Mouse (Mus musculus) limb, embryonic 13.5 days (tissue): ENCODE results near the gene Arap1. TPM values are rescaled to one million over a fixed set of nuclear protein-coding genes. Genes with fewer than 3 reads are reported as not detected.

ENCODE experiments used
- ATAC-seq: fragments of 200-750 bp; cut with Nextera tagmentation; 2 replicates; pipeline ENCODE4 v1.8.0; 2017; ENCODE audit warnings: low read depth, moderate number of reproducible peaks, moderate TSS enrichment; ENCODE audit not compliant: low FRiP score
- H3K27ac ChIP-seq: fragments of 300-500 bp; sonication (generic); 2 replicates; pipeline ENCODE4 v1.5.1; 2015; ENCODE audit warnings: inconsistent platforms, mild to moderate bottlenecking, moderate library complexity
- H3K27me3 ChIP-seq: fragments of 300-500 bp; sonication (generic); 2 replicates; pipeline ENCODE4 v1.6.1; 2015; ENCODE audit warnings: mild to moderate bottlenecking, inconsistent platforms
- H3K36me3 ChIP-seq: fragments of 300-500 bp; sonication (generic); 2 replicates; pipeline ENCODE4 v1.6.1; 2015; ENCODE audit warnings: inconsistent platforms, mild to moderate bottlenecking, moderate library complexity
- H3K4me1 ChIP-seq: fragments of 300-500 bp; sonication (generic); 2 replicates; pipeline ENCODE4 v1.6.1; 2015; ENCODE audit warnings: inconsistent platforms
- H3K4me2 ChIP-seq: fragments of 300-500 bp; sonication (generic); replicated peaks from 2 replicates; pipeline ENCODE4 v1.6.1; 2015; ENCODE audit warnings: inconsistent platforms, mild to moderate bottlenecking, moderate library complexity
- H3K4me3 ChIP-seq: fragments of 300-500 bp; sonication (generic); 2 replicates; pipeline ENCODE4 v1.5.1; 2015; ENCODE audit warnings: moderate library complexity, mild to moderate bottlenecking, inconsistent platforms
- H3K9ac ChIP-seq: fragments of 300-500 bp; sonication (generic); 2 replicates; pipeline ENCODE4 v1.6.1; 2015; ENCODE audit warnings: mild to moderate bottlenecking, inconsistent platforms
- H3K9me3 ChIP-seq: fragments of 300-500 bp; sonication (generic); 2 replicates; pipeline ENCODE4 v1.6.1; 2016; ENCODE audit warnings: inconsistent platforms
- WGBS: fragments of 180-500 bp; shearing (Covaris S2); methylation state at CpG from one replicate; pipeline ENCODE4 v1.1.7; 2015; 5-methylcytosine and 5-hydroxymethylcytosine counted together
- polyA plus RNA-seq: library from polyadenylated mRNA; unstranded; fragments of >200 nt; fragmentation: Nextera tagmentation; extraction: Ambion mirVana; gene quantifications from 2 replicates; pipeline ENCODE4 v1.2.1, GENCODE M21; 2015

Gene Arap1
- polyA plus RNA-seq, 1 experiment from 2014 or later, result 45.6 TPM

- Histone ChIP-seq H3K27me3 (no peaks in the 10 kb centered on the region), H3K9me3 (no peaks in the 10 kb centered on the region), H3K4me1 (peaks cover 17% of the 10 kb centered on the region), H3K4me2 (no peak overlapping the region), H3K9ac (no peak overlapping the region), H3K36me3 (0 out of 2 replicates have a peak, but pooled peaks cover 4% of the 10 kb centered on the region), H3K4me3 (no peak overlapping the region), H3K27ac (no peak overlapping the region)
- WGBS, result 46% methylated on average over 6 of the region's 6 CpGs
- no peak for ATAC-seq
Measured at GRCm38 (mm10) chr7:101385331-101385733, 37.5 kb downstream of the Arap1 start.

- Histone ChIP-seq H3K27me3 (no peaks in the 10 kb centered on the region), H3K4me3 (no peak overlapping the region), H3K4me1 (peaks cover 17% of the 10 kb centered on the region), H3K36me3 (0 out of 2 replicates have a peak, but pooled peaks cover 4% of the 10 kb centered on the region), H3K4me2 (no peak overlapping the region), H3K9ac (no peak overlapping the region), H3K27ac (no peak overlapping the region), H3K9me3 (no peaks in the 10 kb centered on the region)
- WGBS, result 51% methylated on average over 10 of the region's 10 CpGs
- no peak for ATAC-seq
Measured at GRCm38 (mm10) chr7:101385866-101386452, 38.1 kb downstream of the Arap1 start.

DNA sequence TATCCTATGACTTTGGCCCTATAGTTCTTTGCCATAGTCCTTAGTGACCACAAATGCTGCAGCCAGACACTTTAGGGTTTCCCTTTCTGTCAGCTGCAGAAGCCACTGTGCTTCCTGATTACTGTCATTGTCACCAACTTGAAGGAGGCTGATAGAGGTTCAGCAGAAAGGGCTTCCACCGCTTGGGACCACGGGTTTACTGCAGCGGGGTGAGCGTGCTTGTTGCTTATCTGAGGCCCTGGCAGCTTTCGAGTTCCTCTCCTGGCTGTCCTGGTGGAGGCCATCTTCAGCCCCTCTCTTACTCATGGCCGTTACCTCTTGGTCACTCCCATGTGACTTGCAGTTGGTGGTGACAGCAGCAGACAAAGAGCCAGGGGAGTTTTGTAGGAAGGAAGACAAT is 41.4 kb downstream of the Arap1 start:
- H3K9me3 ChIP-seq, result no peaks in the 10 kb centered on the region
- no peak overlapping the region for H3K4me3 ChIP-seq
- 0 out of 2 replicates have a peak, but pooled peaks cover 4% of the 10 kb centered on the region for H3K36me3 ChIP-seq
- no peak overlapping the region for H3K4me2 ChIP-seq
- 82% methylated on average over 6 of the region's 6 CpGs for WGBS
- no peak overlapping the region for H3K27ac ChIP-seq
- peaks cover 48% of the 10 kb centered on the region for H3K4me1 ChIP-seq
- no peak overlapping the region for H3K9ac ChIP-seq
- ATAC-seq, result no peak
- H3K27me3 ChIP-seq, result no peaks in the 10 kb centered on the region

DNA sequence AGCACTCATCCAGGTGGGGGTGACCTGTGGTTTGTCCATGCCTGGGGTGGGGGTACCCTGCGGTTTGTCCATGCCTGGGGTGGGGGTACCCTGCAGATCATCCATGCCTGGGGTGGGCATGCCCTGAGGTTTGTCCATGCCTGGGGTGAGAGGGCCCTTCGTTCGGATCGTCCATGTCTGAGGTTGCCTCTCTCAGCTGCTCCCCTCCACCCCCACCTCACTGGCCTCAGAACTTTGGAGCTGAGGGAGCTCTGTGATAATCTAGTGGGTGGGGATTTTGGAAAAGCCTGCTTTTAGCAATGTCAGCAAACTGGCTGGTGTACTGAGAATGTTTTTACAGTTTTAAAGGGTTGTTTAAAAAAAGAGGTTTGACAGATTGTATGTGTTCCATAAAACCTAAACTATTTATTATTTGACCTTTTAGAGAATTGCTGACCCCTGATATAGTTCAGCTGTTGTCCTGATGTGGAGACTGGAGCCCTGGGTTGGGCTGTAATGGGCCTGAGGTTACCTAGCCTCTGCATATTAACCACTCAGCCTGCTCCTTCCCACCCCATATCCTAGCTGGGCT is 44.1 kb downstream of the Arap1 start:
- 77% methylated on average over 4 of the region's 4 CpGs for WGBS
- Histone ChIP-seq H3K9ac (no peak overlapping the region), H3K4me3 (no peak overlapping the region), H3K27me3 (no peaks in the 10 kb centered on the region), H3K9me3 (no peaks in the 10 kb centered on the region), H3K36me3 (peaks cover 13% of the 10 kb centered on the region), H3K27ac (peak overlapping the region; percentile 94), H3K4me2 (no peak overlapping the region), H3K4me1 (peaks cover 51% of the 10 kb centered on the region)
- ATAC-seq, result no peak

DNA sequence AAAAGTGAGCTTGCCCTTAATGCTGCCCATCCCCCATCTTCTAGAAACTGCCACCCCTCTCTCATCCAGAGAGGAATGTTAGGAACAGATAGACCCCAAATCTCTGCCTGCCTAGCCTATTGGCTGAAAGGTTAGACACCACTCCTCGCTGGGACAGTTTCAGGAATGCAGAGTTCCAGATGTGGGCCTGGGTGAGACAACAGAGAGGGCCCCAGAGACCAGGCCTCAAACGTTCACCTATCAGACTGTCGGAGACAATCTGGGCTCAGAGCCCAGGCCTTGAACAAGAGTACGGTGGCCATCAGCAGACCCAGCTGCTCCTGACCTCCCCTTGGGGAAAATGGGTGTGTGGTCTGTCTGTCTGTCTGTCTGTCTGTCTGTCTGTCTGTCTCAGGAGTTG is 45.1 kb downstream of the Arap1 start:
- no peak for ATAC-seq
- Histone ChIP-seq H3K4me1 (peaks cover 51% of the 10 kb centered on the region), H3K4me2 (peak overlapping the region; percentile 60; the same call in 1 of the 2 replicates)

DNA sequence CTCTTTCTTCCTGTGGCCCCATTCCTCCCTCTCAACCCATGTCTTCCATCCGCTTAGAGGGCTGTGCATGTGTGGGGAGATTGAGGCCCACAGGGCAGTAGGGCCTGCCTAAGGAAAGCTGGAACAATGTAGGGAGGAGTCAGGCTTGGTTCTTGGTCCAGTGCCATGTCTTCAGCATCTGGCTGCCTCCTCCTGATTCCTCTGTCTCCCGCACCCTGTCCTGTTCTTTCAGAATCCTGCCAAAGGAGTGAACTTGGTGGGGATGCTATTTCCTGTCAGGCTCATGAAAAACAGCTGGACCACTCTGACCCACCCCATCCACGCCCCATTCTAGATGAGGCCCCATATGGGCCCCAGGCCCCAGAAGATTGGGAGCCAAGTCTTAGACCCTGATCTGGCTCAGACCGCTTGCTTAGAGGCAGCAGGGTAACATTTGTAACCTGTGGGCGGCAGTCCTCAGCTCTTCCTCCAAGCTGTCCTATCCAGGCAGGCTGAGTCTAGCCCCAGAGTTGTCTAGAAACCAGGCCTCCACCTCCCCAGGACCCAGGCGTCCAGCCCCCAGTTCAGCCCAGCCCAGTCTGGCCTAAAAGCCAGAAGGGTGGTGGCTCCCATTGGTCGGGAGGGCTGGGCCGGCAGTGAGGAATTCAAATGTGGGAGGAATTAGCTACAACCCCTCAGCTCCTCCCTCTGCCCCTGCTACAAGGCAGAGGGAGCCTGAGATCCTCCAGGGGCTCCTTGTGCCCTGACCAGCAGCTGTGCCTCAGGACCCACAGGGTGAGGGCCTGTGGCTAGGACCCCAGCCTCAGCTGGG is 46.0 kb downstream of the Arap1 start:
- ATAC-seq, result peak; percentile 81
- peaks cover 31% of the 10 kb centered on the region for H3K36me3 ChIP-seq
- WGBS, result 29% methylated on average over 8 of the region's 8 CpGs
- peak overlapping the region; percentile 94 for H3K27ac ChIP-seq
- H3K27me3 ChIP-seq, result no peaks in the 10 kb centered on the region
- peak overlapping the region; percentile 62 for H3K9ac ChIP-seq
- H3K4me3 ChIP-seq, result peak overlapping the region; percentile 36
- no peaks in the 10 kb centered on the region for H3K9me3 ChIP-seq
- peaks cover 51% of the 10 kb centered on the region for H3K4me1 ChIP-seq
- H3K4me2 ChIP-seq, result peak overlapping the region; percentile 60

More for the DNA sequence above, 45.1 kb downstream of the Arap1 start:
- no peaks in the 10 kb centered on the region for H3K9me3 ChIP-seq
- no peaks in the 10 kb centered on the region for H3K27me3 ChIP-seq
- H3K9ac ChIP-seq, result 0 out of 2 replicates have a peak overlapping the region, but pooled peaks have one; percentile 13
- H3K27ac ChIP-seq, result peak overlapping the region; percentile 94
- 36% methylated on average over 4 of the region's 4 CpGs for WGBS
- H3K36me3 ChIP-seq, result peaks cover 22% of the 10 kb centered on the region
- no peak overlapping the region for H3K4me3 ChIP-seq

DNA sequence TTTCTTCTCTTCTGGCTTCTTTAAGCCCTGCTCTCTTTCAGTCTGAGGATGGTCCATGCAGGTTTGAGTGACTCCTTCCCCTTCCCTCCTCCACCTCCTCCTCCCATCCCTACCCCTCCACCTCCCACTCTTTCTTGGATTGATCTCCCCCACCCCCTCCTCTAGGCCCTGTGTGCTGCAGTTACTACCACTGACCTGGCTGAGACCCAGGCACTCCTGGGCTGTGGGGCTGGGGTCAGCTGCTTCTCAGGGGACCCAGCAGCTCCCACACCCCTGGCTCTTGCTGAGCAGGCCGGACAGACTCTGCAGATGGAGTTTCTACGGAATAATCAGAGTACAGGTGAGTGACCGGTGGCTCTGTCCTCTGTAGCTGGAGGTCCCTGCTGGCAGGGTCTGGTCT is 46.7 kb downstream of the Arap1 start:
- no peaks in the 10 kb centered on the region for H3K9me3 ChIP-seq
- peak overlapping the region; percentile 36 for H3K4me3 ChIP-seq
- H3K4me1 ChIP-seq, result peaks cover 51% of the 10 kb centered on the region
- 0 out of 2 replicates have a peak, but pooled peaks have one; percentile 1 for ATAC-seq
- H3K27ac ChIP-seq, result peak overlapping the region; percentile 94
- WGBS, result 49% methylated on average over 3 of the region's 3 CpGs
- peaks cover 33% of the 10 kb centered on the region for H3K36me3 ChIP-seq
- H3K4me2 ChIP-seq, result peak overlapping the region; percentile 60
- peak overlapping the region; percentile 62 for H3K9ac ChIP-seq
- no peaks in the 10 kb centered on the region for H3K27me3 ChIP-seq

GRCm38 (mm10) chr7:101395471-101395870 is 47.6 kb downstream of the Arap1 start:
- peak overlapping the region; percentile 60 for H3K4me2 ChIP-seq
- H3K27ac ChIP-seq, result peak overlapping the region; percentile 94; the same call in 1 of the 2 replicates

GRCm38 (mm10) chr7:101397175-101397574 is 49.3 kb downstream of the Arap1 start:
- H3K36me3 ChIP-seq, result peaks cover 58% of the 10 kb centered on the region
- H3K27ac ChIP-seq, result no peak overlapping the region
- H3K9me3 ChIP-seq, result no peaks in the 10 kb centered on the region
- H3K4me1 ChIP-seq, result peaks cover 40% of the 10 kb centered on the region
- 89% methylated on average over 4 of the region's 4 CpGs for WGBS
- no peaks in the 10 kb centered on the region for H3K27me3 ChIP-seq
- ATAC-seq, result no peak
- H3K4me3 ChIP-seq, result no peak overlapping the region
- no peak overlapping the region for H3K4me2 ChIP-seq
- H3K9ac ChIP-seq, result no peak overlapping the region

More at GRCm38 (mm10) chr7:101395471-101395870, 47.6 kb downstream of the Arap1 start:
- no peaks in the 10 kb centered on the region for H3K27me3 ChIP-seq
- H3K36me3 ChIP-seq, result peaks cover 41% of the 10 kb centered on the region
- peak overlapping the region; percentile 62; the same call in 1 of the 2 replicates for H3K9ac ChIP-seq
- H3K4me1 ChIP-seq, result peaks cover 51% of the 10 kb centered on the region
- no peak for ATAC-seq
- H3K4me3 ChIP-seq, result peak overlapping the region; percentile 36
- no peaks in the 10 kb centered on the region for H3K9me3 ChIP-seq
- 88% methylated on average over 2 of the region's 2 CpGs for WGBS

DNA sequence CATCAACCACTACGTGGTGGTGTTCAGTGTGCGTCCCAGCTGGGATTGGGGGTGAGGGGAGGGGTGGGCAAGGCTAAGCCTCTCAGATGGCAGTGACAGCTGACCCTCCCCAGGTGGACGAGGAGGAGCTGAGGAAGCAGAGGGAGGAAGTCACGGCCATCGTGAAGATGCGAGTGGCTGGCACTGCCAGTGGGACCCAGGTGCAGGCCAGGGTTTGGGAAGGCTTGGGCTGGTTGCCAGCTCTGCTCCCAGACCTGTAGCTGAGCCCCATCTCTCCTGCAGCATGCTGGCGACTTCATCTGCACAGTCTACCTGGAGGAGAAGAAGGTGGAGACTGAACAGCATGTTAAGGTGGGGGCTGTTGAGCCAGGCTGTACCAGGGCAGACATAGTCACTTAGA is 53.6 kb downstream of the Arap1 start:
- no peak overlapping the region for H3K9ac ChIP-seq
- H3K27me3 ChIP-seq, result no peaks in the 10 kb centered on the region
- H3K4me3 ChIP-seq, result no peak overlapping the region
- H3K27ac ChIP-seq, result no peak overlapping the region
- peaks cover 87% of the 10 kb centered on the region for H3K36me3 ChIP-seq
- H3K9me3 ChIP-seq, result no peaks in the 10 kb centered on the region
- WGBS, result 82% methylated on average over 7 of the region's 7 CpGs
- H3K4me1 ChIP-seq, result no peaks in the 10 kb centered on the region
- no peak overlapping the region for H3K4me2 ChIP-seq
- ATAC-seq, result no peak

GRCm38 (mm10) chr7:101403831-101404230 is 56.0 kb downstream of the Arap1 start:
- no peak overlapping the region for H3K9ac ChIP-seq
- no peak overlapping the region for H3K4me3 ChIP-seq
- no peaks in the 10 kb centered on the region for H3K9me3 ChIP-seq
- no peak overlapping the region for H3K4me2 ChIP-seq
- 90% methylated on average over 5 of the region's 5 CpGs for WGBS
- ATAC-seq, result no peak
- no peak overlapping the region for H3K27ac ChIP-seq
- H3K4me1 ChIP-seq, result no peaks in the 10 kb centered on the region
- no peaks in the 10 kb centered on the region for H3K27me3 ChIP-seq
- H3K36me3 ChIP-seq, result peaks cover 81% of the 10 kb centered on the region
